Mouse (Mus musculus) right cerebral cortex, adult 2 months (tissue): ENCODE results near the gene Fitm2.

Source experiments
- DNase-seq, 2 experiments: peaks; one replicate each; pipeline ENCODE4 v3.0.0; 2021 to 2022; ENCODE audit warnings: low spot score in 2 of 2

Gene Fitm2

GRCm38 (mm10) chr2:163472466-163472851 is at the start of gene Fitm2:
Fitm2 (minus strand) TSS chr2:163472629.
- DNase-seq = peak; percentile 98 to 99

GRCm38 (mm10) chr2:163506300-163507004 is 34.0 kb upstream of the Fitm2 start, which contains the start of gene Hnf4a:
Hnf4a (plus strand) TSS chr2:163506808.
- no peak for DNase-seq

- no peak for DNase-seq
These were observed 30.8 kb upstream of the Fitm2 start for GRCm38 (mm10) chr2:163503191-163503590.

- DNase-seq = no peak
These were observed 29.8 kb upstream of the Fitm2 start for GRCm38 (mm10) chr2:163502219-163502618.

GRCm38 (mm10) chr2:163494456-163494855 is 22.0 kb upstream of the Fitm2 start:
- DNase-seq = no peak

GRCm38 (mm10) chr2:163493976-163494375 is 21.5 kb upstream of the Fitm2 start:
- DNase-seq = no peak

GRCm38 (mm10) chr2:163493031-163493430 is 20.6 kb upstream of the Fitm2 start:
- no peak for DNase-seq

GRCm38 (mm10) chr2:163492018-163492417 is 19.6 kb upstream of the Fitm2 start, which contains the start of gene R3hdml:
R3hdml (plus strand) TSS chr2:163492318.
- no peak for DNase-seq

GRCm38 (mm10) chr2:163491351-163491750 is 18.9 kb upstream of the Fitm2 start:
- DNase-seq = no peak

GRCm38 (mm10) chr2:163490656-163491055 is 18.2 kb upstream of the Fitm2 start:
- no peak for DNase-seq

- DNase-seq = no peak
These were observed 17.4 kb upstream of the Fitm2 start for GRCm38 (mm10) chr2:163489725-163490291.

GRCm38 (mm10) chr2:163487360-163487759 is 14.9 kb upstream of the Fitm2 start:
- DNase-seq = no peak

- DNase-seq = no peak
These were observed 9.2 kb upstream of the Fitm2 start for GRCm38 (mm10) chr2:163481539-163482029.

- no peak for DNase-seq
These were observed 7.9 kb upstream of the Fitm2 start for GRCm38 (mm10) chr2:163480191-163480825.

- DNase-seq = no peak
These were observed 541 bp downstream of the Fitm2 start for GRCm38 (mm10) chr2:163471710-163472465.

- no peak for DNase-seq
These were observed 1.3 kb downstream of the Fitm2 start for GRCm38 (mm10) chr2:163471136-163471535.

GRCm38 (mm10) chr2:163469711-163470110 is 2.7 kb downstream of the Fitm2 start:
- no peak for DNase-seq

GRCm38 (mm10) chr2:163468866-163469265 is 3.6 kb downstream of the Fitm2 start:
- no peak for DNase-seq

GRCm38 (mm10) chr2:163467585-163467984 is 4.8 kb downstream of the Fitm2 start:
- DNase-seq = no peak

GRCm38 (mm10) chr2:163466771-163467170 is 5.7 kb downstream of the Fitm2 start:
- no peak for DNase-seq

GRCm38 (mm10) chr2:163464562-163464961 is 7.9 kb downstream of the Fitm2 start:
- DNase-seq = no peak

- no peak for DNase-seq
These were observed 8.4 kb downstream of the Fitm2 start for GRCm38 (mm10) chr2:163463998-163464397.
